Mouse (Mus musculus) megakaryocyte, embryonic 14.5 days (primary cell): ENCODE data around the gene Cyp2g1. TPM values are rescaled to one million over a fixed set of nuclear protein-coding genes. Genes with fewer than 3 reads are reported as not detected.

ENCODE experiments used
- polyA plus RNA-seq: library from polyadenylated mRNA; stranded (reverse); fragments of >175 nt; gene quantifications from 2 replicates; pipeline ENCODE4 v1.2.3, GENCODE M21; 2012; ENCODE audit warnings: low replicate concordance; ENCODE audit not compliant: insufficient read depth

The Cyp2g1 gene
- polyA plus RNA-seq, 1 experiment: not detected

Other genes with a start within 250 kb of the Cyp2g1 start
- gene Vmn1r185, start 190.4 kb upstream of the Cyp2g1 start, polyA plus RNA-seq: not detected in 2 replicates
- not detected in 2 replicates for gene Cyp2b23, start 122.5 kb upstream of the Cyp2g1 start, polyA plus RNA-seq
- 0.64 TPM in 1 of 2 replicates, not detected in the other for gene Cyp2b19, start 51.8 kb upstream of the Cyp2g1 start, polyA plus RNA-seq
- gene Cyp2a5, start 26.4 kb downstream of the Cyp2g1 start, polyA plus RNA-seq: not detected in 2 replicates
- not detected in 2 replicates for gene Cyp2a22, start 130.5 kb downstream of the Cyp2g1 start, polyA plus RNA-seq
- not detected in 2 replicates for gene Cyp2a12, start 220.2 kb downstream of the Cyp2g1 start, polyA plus RNA-seq